Mouse (Mus musculus) retina, postnatal 7 days (tissue): Measurements from ENCODE around the gene Zbtb24.
"Not testable (repeated sequence)": the region's sequence is repeated elsewhere in the genome, so short reads cannot be mapped to it uniquely, and the experiment has no call there.

Experiments used
- DNase-seq: peaks from one replicate; pipeline ENCODE4 v3.0.0-alpha.2; 2012; ENCODE audit warnings: low read depth, low spot score

Zbtb24 gene

DNA sequence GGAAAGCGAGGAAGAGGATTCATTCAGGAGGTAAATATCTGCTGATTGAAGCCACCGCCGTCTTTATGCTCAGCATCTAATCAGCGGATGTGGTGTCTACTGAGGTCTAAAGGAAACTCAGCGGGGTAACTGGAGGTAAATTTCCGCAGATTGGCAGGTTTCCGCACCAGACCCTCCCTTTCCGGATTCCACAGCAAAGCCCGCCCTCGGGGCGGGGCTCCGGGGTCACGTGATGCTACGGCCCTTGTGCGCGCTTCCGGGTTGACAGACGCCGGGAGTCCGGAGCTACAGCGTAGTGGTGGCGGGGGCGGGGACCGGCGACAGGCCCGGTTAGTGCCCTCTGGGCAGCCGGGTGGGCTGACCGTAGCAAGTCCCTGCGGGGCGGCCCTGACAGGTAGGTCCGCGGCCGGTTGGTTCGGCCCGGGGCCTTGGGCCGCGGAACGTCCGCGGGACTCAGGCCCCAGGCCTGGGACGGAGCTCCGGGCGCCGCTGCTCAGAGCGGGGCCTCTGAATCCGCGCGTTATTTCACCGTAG is at the start of gene Zbtb24:
Gene Zbtb24, plus strand, starts transcription at position 247 of the 534 bp plus-strand sequence.
- peak; percentile 93 for DNase-seq

DNA sequence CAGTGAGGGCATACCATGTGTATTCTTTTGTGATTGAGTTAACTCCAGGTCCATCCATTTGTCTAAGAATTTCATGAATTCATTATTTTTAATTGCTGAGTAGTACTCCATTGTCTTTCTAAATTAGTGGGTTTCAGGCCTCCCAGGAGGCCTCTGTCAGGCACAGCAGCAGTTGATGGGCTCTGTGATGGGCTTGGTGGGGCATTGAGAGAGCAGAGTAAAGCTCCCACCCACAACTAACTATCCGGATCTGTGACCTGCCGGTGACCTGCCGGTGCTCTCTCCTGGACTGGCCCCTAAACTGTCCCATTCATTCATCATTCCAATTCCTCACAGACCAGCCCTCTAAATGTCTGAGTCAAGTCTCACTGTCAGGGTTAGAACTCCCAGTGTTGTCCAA is 49.1 kb upstream of the Zbtb24 start:
- no peak for DNase-seq

DNA sequence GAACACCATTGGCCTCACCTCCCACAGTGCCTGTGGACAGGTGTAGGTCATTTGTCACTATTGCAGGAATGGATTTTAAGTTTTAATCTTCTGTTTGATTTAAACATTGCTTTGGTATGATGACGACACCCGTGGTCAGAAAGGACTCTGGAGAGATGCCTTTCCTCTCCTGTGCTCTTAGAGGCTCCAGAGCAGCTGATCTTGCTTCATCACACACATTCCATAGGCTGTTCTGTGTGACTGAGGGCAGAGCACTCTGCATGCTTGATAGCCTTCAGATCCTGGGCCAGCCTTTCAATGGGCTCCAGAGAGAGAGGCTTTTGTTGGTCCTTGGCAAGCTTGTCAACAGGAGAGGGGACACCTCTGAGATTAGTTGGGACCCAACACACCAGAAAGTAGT is 46.8 kb upstream of the Zbtb24 start:
- DNase-seq = no peak

DNA sequence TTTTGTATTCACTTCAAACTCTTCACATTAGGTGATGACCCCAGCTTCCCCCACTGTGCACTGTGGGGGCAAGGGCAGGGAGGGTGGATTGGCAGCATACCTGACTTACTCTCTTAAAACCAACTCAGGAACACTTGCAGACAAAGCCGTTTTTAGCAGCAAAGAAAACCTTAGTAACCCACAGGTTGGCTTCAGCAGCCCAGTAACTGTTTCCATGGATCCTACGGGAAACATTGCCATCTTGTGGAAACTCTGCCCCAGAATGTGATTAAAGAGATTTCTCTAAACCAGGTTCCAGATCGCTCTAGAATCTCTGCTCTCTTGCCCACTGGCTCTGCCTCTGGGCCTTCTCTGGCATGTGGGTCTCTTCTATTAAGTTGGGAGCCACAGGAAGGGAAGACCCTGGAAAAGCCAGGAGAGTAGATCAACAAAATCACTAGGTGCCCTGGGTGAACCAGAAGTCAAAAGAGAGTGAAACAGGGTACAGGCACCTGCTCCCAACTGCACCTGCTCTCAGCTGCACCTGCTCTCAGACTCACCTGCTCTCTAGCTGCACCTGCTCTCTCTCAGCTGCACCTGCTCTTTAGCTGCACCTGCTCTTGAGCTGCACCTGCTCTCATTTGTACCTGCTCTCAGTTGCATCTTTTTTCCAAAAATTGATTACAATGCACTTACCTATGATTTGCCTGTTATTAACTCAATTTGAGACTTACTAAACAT is 46.1 kb upstream of the Zbtb24 start:
- no peak for DNase-seq

DNA sequence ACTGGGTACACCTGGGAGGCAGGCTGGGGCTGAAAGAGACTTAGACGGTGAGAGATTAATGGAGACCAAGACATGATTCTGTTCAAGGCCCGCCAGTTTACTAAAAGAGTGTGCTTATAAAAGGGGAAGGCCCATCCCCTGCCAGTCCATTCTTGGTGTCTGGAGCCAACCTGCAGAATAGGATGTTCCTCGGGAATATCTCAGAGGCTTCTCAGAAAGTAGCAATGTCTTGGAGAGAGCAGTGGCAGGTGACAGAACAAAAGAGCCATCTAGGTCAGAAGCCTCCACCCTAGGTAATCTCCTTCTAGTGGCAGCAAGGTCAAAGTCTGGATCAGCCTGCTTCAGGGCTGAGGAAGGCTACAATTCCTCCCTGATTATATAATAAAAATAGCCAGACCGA is 40.0 kb upstream of the Zbtb24 start:
- not testable (repeated sequence) for DNase-seq

DNA sequence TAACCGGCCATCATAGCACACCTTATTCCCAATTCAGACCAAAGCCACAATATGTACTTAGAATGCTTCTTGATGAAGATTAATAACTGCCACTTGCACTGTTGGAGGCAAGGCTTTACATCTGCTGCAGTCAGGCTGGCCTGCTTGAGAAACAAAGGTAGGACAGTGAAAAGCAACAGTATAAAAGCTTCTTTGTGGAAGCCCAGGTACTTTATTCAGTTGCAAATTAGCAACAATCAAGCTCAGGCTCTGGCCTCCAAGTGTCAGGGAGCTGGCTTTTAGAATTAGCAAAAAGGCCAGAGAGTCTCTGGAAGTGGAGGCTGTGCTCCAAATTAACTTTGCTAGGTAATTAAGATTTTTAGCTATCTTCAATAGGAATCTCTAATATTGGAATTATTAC is 39.4 kb upstream of the Zbtb24 start:
- not testable (repeated sequence) for DNase-seq

DNA sequence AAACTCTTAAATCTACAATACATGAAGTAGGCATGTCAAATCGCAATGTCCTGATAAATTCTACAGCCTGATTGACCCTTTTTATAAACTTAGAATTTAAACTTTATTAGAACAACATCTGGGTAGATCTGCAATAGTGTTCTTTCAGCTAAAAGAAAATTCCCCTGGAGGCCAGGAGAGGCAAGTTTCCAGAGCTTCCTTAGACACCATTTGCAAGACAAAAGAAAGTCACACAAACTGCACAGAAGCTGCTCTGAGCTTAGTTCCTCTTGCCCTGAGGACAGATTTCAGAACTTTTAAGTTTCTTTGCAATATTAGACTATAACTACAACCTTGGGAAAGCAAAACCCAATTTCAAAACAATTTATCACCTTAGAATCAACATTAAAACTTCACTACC is 36.7 kb upstream of the Zbtb24 start:
- DNase-seq = not testable (repeated sequence)

DNA sequence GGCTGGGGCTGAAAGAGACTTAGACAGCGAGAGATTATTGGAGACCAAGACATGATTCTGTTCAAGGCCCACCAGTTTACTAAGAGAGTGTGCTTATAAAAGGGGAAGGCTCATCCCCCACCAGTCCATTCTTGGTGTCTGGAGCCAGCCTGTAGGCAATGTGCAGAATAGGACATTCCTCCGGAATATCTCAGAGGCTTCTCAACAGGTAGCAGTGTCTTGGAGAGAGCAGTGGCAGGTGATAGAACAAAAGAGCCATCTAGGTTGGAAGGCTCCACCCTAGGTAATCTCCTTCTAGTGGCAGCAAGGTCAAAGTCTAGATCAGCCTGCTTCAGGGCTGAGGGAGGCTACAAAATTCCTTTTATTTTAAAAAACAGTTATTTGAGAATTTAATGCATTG is 34.8 kb upstream of the Zbtb24 start:
- not testable (repeated sequence) for DNase-seq

DNA sequence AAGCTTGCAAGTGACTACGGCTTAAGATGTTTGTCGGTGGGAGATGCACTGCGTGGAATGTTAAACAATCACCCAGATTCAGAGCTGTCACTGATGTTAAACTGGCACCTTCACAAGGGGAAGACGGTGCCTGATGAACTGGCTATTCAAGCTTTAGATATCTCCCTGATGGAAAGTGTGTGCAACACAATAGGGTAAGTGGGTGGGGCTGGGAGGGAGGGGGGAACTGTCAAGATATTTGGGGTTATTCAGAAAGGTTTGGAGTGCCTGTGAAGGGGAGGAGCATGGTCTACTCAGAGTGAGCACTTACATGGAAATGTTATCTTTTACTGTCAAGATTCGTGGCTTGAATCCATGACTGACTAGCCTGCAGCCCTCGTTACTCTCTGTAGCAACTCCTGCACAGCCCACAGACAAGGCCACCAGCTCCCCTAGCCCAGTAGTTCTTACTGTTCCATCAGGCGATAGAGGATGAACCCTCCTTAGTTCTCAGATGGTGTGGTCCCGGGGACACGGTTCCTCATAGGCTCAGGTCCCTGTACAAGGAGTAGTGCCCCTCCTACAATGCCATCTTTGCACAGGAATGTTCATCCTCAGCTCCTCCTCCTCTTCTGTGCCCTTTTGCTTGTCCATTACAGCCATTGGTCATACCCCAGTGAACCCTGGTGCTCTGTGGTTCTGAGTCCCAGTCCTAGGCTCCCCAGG is 29.5 kb upstream of the Zbtb24 start:
- no peak for DNase-seq

DNA sequence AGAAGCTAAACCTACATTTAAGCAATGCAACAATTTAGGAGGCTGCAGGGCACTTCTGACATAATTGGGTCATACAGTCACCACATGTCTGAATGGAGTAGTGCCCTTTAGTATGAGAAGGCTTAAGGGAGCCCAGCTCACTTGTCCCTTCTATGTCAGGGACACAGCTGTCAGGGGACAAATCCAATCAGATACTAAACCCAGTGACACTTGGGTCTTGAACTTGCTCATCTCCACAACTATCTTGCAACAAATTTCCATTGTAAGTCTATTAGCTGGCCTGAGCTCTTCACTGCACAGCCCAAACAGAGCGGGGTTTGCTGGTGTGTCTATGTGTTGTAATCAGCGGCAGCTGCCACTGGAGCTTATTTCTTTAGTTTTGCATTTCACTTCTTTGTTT is 26.5 kb upstream of the Zbtb24 start:
- DNase-seq = no peak

DNA sequence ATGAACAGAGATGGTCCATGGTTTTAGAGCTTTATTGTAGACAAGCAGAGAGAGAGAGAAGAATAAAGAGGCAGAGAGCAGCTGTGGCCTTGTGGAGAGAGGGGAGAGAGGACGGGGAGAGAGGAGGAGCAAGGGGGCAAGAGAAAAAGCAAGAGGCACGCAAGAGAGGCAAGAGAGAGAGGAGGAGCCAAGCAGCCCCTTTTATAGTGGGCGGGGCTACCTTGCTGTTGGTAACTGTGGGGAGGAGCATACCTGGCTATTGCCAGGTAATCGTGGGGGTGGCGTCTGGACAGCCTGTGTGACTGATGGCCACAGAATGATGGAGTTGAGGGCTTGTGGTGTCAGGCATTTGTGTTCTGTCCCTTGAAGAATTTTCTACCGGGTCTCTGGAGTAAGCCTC is 23.8 kb upstream of the Zbtb24 start:
- no peak for DNase-seq

DNA sequence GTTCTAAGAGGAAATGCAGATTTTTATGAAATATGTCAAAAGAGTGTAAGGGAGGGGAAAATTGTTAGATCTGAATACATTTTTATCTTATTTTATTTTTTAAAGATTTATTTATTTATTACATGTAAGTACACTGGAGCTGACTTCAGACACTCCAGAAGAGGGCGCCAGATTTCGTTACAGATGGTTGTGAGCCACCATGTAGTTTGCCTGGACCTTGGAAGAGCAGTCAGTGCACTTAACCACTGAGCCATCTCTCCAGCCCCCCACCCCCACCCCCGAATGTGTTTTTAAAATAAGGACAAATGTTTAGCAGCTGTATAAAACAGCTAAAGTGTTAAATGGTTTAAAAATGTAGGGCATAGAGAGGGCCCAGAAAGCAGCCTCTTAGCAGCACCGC is 15.6 kb upstream of the Zbtb24 start:
- no peak for DNase-seq

DNA sequence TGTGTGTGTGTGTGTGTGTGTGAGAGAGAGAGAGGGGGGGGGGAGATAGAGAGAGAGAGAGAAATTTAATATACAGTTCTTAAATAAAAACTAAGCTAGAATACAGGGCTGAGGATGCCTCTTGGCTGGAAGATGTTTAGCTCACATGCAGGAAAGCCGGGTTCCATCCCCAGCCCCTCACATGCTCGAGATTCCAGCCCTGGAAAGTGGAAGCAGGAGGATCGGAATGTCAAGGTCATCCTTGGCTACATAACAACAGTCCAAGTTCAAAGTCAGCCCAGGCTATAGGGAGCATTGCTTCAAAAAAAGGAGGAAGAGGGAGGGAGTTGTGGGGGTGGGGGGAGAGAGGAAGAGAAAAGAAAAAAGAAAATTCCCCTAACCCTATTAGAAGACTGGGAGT is 15.0 kb upstream of the Zbtb24 start:
- no peak for DNase-seq

DNA sequence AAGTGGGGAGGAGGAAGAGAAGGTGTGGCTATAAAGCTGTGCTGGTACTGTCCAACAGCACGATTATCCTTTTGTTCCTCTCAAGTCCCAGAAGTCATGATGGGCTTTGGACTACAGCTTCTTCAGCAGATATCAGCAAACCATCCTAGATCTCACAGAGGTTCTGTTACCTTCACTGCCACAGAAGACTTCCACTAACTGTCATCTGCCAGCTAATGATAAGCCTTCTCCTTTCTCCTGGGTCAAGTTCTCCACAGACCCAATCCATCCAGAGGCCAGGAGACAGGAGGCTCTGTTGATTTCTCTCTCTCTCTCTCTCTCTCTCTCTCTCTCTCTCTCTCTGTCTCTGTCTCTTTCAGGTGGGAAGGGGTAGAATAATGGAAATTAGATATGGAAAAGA is 2.0 kb upstream of the Zbtb24 start:
- no peak for DNase-seq

DNA sequence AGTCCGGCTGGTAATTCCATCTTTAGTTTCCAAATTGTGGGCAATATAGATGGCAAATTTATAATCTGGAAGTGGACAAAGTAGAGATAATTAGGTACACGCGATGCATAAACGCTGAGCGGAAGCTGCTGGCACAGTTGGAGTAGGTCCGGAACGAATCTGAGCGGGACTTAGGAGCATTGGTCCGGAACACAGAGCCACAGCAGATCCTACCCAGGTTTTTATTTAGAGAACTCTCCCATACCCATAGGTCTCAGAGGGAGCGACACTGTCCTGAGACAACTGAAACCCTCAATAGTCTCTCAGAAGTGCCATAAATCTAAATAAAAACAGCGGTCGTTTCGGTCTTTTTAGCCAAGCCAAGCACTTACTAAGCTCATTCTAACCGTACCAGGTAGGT is 499 bp upstream of the Zbtb24 start:
- DNase-seq = no peak

DNA sequence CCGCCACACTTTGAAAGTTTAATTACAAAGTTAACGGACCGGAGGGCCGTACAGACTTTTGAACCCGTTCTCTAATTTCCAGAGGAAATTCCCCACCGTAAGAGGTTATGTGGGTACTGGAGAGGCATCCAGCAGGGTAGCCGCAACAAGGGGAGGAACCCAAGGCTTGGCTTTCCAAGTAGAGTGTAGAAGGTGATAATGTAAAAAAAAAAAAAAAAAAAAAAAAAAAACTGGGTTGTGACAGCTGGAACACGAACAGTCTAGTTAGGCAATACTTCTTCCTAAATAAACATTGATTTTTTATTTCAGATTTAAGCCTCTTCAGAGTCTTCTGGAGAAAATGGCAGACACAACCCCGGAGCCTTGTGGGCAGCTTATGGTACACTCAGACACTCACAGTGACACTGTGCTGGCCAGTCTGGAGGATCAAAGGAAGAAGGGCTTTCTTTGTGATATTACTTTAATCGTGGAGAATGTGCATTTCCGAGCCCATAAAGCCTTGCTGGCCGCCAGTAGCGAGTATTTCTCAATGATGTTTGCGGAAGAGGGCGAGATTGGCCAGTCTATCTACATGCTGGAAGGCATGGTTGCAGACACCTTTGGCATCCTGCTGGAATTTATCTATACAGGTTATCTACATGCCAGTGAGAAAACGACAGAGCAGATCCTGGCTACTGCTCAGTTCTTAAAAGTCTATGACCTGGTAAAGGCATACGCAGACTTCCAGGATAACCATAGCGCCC is 768 bp downstream of the Zbtb24 start:
- no peak for DNase-seq

DNA sequence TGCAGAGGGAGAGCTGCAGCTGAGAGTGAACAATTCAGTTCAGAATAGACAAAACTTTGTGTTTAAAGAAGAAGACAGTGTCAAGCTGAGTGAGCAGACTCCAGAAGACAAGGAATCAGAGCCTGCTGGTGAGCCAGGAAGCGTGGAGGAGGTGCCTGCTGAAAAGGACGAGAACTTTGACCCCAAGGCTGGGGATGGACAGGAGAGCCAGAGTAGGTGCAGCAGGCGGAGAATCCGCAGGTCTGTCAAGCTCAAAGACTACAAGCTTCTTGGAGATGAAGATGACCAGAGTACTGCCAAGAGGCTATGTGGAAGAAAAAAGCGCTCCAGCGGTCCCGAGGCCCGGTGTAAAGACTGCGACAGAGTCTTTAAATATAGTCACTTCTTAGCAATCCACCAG is 1.5 kb downstream of the Zbtb24 start:
- no peak for DNase-seq

DNA sequence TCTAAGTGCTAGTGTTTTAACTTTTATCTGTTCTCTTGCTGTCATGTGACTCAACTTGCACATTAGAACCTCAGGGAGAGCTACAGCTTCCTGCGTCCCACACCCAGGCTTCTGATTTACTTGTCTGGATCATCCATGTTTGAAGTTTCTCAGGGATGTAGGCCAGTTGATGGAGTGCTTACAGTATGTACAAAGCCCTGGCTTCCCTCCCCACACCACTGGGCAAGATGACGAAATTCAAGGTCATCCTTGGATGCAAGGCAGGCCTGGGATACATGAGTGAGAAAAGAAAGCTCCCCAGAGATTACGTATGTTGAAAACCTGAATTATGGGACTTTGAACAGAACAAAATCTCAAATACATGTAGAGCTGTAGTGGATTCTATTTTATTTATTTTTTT is 2.6 kb downstream of the Zbtb24 start:
- no peak for DNase-seq

DNA sequence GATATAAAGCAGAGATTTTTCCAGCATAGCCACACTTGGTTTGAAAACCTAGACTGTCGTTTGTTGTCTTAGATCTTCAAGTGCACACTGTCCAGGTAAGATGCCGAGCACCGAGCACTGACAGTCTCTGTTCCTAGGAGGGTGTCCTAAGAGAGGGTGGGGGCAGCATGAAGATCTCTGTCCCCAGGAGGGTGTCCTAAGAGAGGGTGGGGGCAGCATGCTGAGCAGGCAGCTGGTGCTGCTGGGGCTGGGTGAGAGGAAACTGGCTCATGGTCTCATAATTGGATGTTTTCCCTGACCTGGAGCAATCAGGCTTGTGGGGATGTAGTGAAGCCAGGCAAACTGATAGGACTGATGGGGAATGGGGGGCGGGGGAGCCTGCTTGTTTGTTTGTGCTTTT is 9.8 kb downstream of the Zbtb24 start:
- DNase-seq = no peak

DNA sequence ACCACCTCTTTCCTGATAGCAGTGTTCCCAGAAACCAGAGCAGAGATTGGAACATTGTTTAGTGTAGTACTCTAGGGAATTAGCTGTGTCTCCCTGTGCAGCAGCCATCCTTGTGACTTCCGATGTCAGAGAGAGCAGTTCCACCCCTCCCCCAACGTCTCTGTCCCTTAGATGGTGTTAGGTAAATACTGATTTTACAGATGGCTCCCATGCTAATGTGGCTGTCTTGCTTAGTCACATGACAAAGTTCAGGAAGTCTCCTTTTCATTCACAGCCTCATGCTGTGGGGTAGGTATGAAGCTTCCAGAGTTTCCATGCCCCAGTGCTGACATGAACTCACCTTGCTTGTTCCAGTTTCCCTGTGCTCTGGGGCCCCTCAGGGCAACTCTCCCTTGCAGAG is 10.3 kb downstream of the Zbtb24 start:
- no peak for DNase-seq

DNA sequence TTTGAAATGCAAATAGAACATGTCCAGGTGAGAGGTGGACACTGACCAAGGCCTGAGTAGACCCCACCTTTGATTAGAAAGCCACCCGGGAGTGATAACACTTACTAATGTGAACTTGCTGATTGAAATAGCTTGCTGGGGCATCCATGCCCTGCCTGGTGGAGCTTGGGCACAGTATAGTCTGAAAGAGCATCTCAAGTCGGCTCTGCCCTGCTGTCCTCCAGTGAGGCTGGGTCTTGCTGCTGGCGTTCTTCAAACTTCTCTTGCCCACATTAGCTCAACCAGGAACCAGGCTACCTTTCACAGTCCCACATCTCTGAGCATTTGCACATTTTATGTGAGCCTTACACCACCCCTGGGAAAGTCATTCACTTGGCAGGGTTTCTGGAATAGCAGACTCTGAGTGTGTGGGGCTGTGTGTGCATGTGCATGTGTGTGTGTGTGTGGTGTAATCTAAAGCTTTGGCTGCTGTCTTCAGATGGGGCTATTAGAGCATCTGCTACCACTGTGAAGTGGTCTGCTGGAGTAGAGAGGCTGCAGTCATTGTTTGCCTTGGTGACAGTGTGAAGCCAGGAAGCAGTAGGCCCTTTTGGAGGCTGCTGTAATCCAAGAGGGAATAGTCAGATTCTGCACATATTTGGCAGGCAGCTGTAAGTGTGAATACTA is 11.0 kb downstream of the Zbtb24 start:
- no peak for DNase-seq

DNA sequence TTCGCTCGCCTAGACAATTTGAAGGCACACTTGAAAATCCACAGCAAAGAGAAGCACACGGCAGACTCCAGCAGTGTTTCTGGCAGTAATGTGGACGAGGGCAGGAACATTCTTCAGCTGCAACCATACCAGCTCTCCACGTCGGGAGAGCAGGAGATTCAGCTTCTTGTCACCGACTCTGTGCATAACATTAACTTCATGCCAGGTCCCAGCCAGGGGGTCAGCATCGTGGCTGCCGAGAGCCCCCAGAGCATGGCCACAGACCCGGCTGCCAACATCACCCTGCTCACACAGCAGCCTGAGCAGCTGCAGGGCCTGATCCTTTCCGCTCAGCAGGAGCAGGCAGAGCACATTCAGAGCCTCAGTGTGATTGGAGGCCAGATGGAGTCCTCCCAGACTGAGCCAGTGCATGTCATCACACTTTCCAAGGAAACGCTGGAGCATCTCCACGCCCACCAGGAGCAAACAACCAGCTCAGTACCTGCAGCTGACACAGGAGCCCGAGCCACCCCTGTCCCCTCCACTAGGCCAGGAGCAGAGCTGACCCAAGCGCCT is 14.3 kb downstream of the Zbtb24 start:
- DNase-seq = no peak
